Mouse (Mus musculus) liver, embryonic 14.5 days (tissue): Measurements from ENCODE around the gene Chd9.

Experiments used
- CTCF ChIP-seq: IDR thresholded peaks from 2 replicates; pipeline ENCODE4 v1.5.1; 2016; ENCODE audit warnings: antibody characterized with exemption, low read depth, control low read depth
- EP300 ChIP-seq: IDR thresholded peaks from 2 replicates; pipeline ENCODE4 v1.6.1; 2016; ENCODE audit warnings: antibody characterized with exemption, low read depth

GRCm38 (mm10) chr8:90868334-90868733 lies 40.2 kb downstream of the Chd9 start:
- TF ChIP-seq CTCF (no peak), EP300 (no peak)
